Mouse (Mus musculus) myocyte (in vitro differentiated cells): ENCODE measurements around the gene Cplx2.

ENCODE experiments used
- CEBPB ChIP-seq: IDR thresholded peaks from 2 replicates; pipeline ENCODE4 v1.6.1; 2011; ENCODE audit warnings: mild to moderate bottlenecking, moderate library complexity; ENCODE audit not compliant: poor library complexity, insufficient read depth, severe bottlenecking
- MAX ChIP-seq: IDR thresholded peaks from one replicate; pipeline ENCODE4 v1.6.1; 2011; ENCODE audit warnings: low read depth, mild to moderate bottlenecking, control low read depth
- MYOG ChIP-seq, 3 experiments: IDR thresholded peaks; one replicate each; pipeline ENCODE4 v1.6.1; 2011; ENCODE audit warnings: control low read depth in 2 of 3, low read depth in 2 of 3, mild to moderate bottlenecking in 2 of 3; ENCODE audit not compliant: insufficient read length in 2 of 3, control insufficient read depth in 1 of 3, insufficient read depth in 1 of 3
- POLR2A ChIP-seq: IDR thresholded peaks from one replicate; pipeline ENCODE4 v1.6.1; 2011; ENCODE audit warnings: low read depth, mild to moderate bottlenecking, control low read depth, moderate library complexity; ENCODE audit not compliant: insufficient read length
- TCF12 ChIP-seq: IDR thresholded peaks from one replicate; pipeline ENCODE4 v1.6.1; 2011; ENCODE audit warnings: mild to moderate bottlenecking, control low read depth; ENCODE audit not compliant: poor library complexity, insufficient read depth, severe bottlenecking
- USF1 ChIP-seq: IDR thresholded peaks from one replicate; pipeline ENCODE4 v1.6.1; 2011; ENCODE audit warnings: low read depth, mild to moderate bottlenecking, control low read depth, moderate library complexity

DNA sequence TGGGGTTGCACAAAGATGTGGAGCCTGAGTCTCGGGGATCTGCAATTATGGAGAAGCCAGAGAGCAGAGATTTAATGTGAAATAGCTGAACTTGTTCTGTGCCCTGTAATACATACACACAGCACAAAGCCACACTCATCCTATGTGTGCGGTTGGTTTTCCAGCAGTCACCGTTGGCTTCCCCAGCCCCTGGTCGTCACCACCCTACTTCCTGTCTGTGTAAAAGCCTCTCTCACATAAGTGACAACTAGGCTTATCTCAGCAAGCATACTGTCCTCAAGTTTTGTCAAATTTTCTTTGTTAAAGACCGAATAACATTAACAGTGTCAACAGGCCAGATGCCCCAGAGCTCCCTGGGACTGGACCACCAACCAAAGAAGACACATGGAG is 30.0 kb downstream of the Cplx2 start:
- no peak for TF ChIP-seq POLR2A
- no peak for TF ChIP-seq CEBPB
- no peak for TF ChIP-seq MYOG (IDR thresholded peaks at IDR 0.05; ENCODE audit: control insufficient read depth in 1 of 3, insufficient read depth in 1 of 3, insufficient read length in 2 of 3, low read depth in 2 of 3)
- TF ChIP-seq MAX, result no peak
- TF ChIP-seq TCF12, result no peak
- TF ChIP-seq USF1, result no peak
